Mouse (Mus musculus) kidney, embryonic 14.5 days (tissue): ENCODE results near the gene Rangap1. TPM values are rescaled to one million over a fixed set of nuclear protein-coding genes. Genes with fewer than 3 reads are reported as not detected.
A peak's percentile ranks its signal among the peaks of the same experiment; 100 is the strongest.

Experiments used
- ATAC-seq: fragments of 200-750 bp; cut with Nextera tagmentation; 2 replicates; pipeline ENCODE4 v1.8.0; 2017; ENCODE audit warnings: moderate number of reproducible peaks, mild to moderate bottlenecking, moderate TSS enrichment, moderate library complexity; ENCODE audit not compliant: low FRiP score, low TSS enrichment
- H3K27ac ChIP-seq: fragments of 300-500 bp; sonication (generic); 2 replicates; pipeline ENCODE4 v1.5.1; 2014; ENCODE audit warnings: low read depth, mild to moderate bottlenecking, low read length, moderate library complexity, mixed read lengths
- H3K27me3 ChIP-seq: fragments of 300-500 bp; sonication (generic); 2 replicates; pipeline ENCODE4 v1.6.1; 2014; ENCODE audit warnings: mild to moderate bottlenecking, low read length; ENCODE audit not compliant: control insufficient read depth, insufficient read depth
- H3K36me3 ChIP-seq: fragments of 300-500 bp; sonication (generic); 2 replicates; pipeline ENCODE4 v1.6.1; 2014; ENCODE audit warnings: low read length, mixed read lengths; ENCODE audit not compliant: control insufficient read depth, insufficient read depth
- H3K4me1 ChIP-seq: fragments of 300-500 bp; sonication (generic); 2 replicates; pipeline ENCODE4 v1.6.1; 2014; ENCODE audit warnings: low read length, mixed read lengths; ENCODE audit not compliant: control insufficient read depth, insufficient read depth
- H3K4me2 ChIP-seq: fragments of 300-500 bp; sonication (generic); replicated peaks from 2 replicates; pipeline ENCODE4 v1.6.1; 2014; ENCODE audit warnings: low read depth, mild to moderate bottlenecking, low read length
- H3K4me3 ChIP-seq: fragments of 300-500 bp; sonication (generic); 2 replicates; pipeline ENCODE4 v1.5.1; 2014; ENCODE audit warnings: mild to moderate bottlenecking, low read length
- H3K9ac ChIP-seq: fragments of 300-500 bp; sonication (generic); 2 replicates; pipeline ENCODE4 v1.6.1; 2014; ENCODE audit warnings: low read depth, mild to moderate bottlenecking, low read length, moderate library complexity
- H3K9me3 ChIP-seq: fragments of 300-500 bp; sonication (generic); 2 replicates; pipeline ENCODE4 v1.6.1; 2016; ENCODE audit warnings: low read length; ENCODE audit not compliant: control insufficient read depth
- WGBS: fragments of 180-500 bp; shearing (Covaris S2); extraction: QIAGEN DNeasy Blood & Tissue Kit; methylation state at CpG from one replicate; pipeline ENCODE4 v1.1.7; 2014; 5-methylcytosine and 5-hydroxymethylcytosine counted together
- polyA plus RNA-seq: library from polyadenylated mRNA; unstranded; fragments of >200 nt; fragmentation: Nextera tagmentation; extraction: Ambion mirVana; gene quantifications from 2 replicates; pipeline ENCODE4 v1.2.1, GENCODE M21; 2014

The Rangap1 gene
- polyA plus RNA-seq, 1 experiment from 2014 or later: 100.0 TPM

GRCm38 (mm10) chr15:81694891-81695290 lies 50.4 kb downstream of the Rangap1 start:
- Histone ChIP-seq H3K27me3 (peaks cover 33% of the 10 kb centered on the region), H3K4me2 (peak overlapping the region; percentile 98), H3K36me3 (no peaks in the 10 kb centered on the region), H3K9me3 (no peaks in the 10 kb centered on the region), H3K27ac (no peak overlapping the region), H3K4me3 (peak overlapping the region; percentile 59), H3K4me1 (0 out of 2 replicates have a peak, but pooled peaks cover 5% of the 10 kb centered on the region), H3K9ac (peak overlapping the region; percentile 78)
- ATAC-seq: no peak
- 23% methylated on average over 19 of the region's 19 CpGs for WGBS

DNA sequence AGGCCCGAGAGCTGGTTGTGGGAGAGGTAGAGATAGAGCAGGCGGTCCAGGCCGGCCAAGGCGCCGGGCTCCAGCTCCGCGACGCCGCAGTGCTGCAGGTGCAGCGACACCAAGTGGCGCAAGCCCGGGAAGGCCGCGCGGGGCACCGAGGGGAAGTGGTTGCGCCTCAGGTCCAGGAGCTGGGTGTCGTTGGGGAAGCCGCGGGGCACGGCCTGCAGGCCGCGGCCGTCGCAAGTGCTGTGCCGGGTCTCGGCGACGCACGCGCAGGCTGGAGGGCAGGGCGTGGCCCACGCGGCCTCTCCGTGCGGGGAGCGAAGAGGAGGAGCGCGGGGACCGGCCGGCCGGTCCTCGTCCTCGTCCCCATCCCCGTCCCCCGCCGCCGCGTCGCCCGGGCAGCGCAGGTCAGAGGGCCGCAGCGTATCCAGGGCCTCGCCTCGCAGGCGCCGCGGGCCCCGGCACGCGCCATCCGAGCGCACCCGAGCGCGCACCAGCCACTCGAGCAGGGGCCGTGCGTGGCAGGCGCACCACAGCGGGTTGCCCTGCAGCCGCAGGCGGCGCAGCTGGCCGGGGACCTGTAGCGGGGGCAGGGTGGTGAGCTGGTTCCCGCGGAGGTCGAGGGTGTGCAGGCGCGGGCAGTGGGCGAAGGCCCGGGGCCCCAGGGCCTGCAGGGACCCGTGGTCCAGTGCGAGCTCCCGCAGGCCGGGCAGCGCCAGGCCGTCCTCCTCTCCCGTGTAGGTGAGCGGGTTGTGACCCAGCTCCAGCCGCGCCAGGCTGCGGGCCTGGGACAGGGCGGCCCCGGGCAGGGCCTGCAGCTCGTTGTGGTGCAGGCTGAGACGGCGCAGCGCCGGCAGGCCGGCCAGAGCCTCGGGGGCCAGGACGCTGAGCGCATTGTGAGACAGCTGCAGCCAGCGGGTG lies 51.1 kb downstream of the Rangap1 start:
- H3K4me3 ChIP-seq: peak overlapping the region; percentile 59
- peaks cover 33% of the 10 kb centered on the region for H3K27me3 ChIP-seq
- H3K36me3 ChIP-seq: no peaks in the 10 kb centered on the region; the same call in 1 of the 2 replicates
- H3K9ac ChIP-seq: peak overlapping the region; percentile 78
- peak overlapping the region; percentile 98 for H3K4me2 ChIP-seq
- peak; percentile 87 for ATAC-seq
- no peaks in the 10 kb centered on the region for H3K9me3 ChIP-seq
- H3K4me1 ChIP-seq: 0 out of 2 replicates have a peak, but pooled peaks cover 5% of the 10 kb centered on the region
- H3K27ac ChIP-seq: no peak overlapping the region
- under 1% methylated on average over 103 of the region's 107 CpGs for WGBS

GRCm38 (mm10) chr15:81693366-81693966 lies 51.9 kb downstream of the Rangap1 start:
- Histone ChIP-seq H3K4me1 (0 out of 2 replicates have a peak, but pooled peaks cover 5% of the 10 kb centered on the region), H3K4me2 (peak overlapping the region; percentile 98), H3K27ac (no peak overlapping the region), H3K36me3 (no peaks in the 10 kb centered on the region; the same call in 1 of the 2 replicates), H3K9ac (peak overlapping the region; percentile 78), H3K9me3 (no peaks in the 10 kb centered on the region), H3K27me3 (peaks cover 33% of the 10 kb centered on the region), H3K4me3 (peak overlapping the region; percentile 59)
- 3% methylated on average over 41 of the region's 41 CpGs for WGBS
- ATAC-seq: no peak

- no peaks in the 10 kb centered on the region for H3K27me3 ChIP-seq
- peaks cover 59% of the 10 kb centered on the region for H3K36me3 ChIP-seq
Observed at GRCm38 (mm10) chr15:81680301-81680805, 65.0 kb downstream of the Rangap1 start.

GRCm38 (mm10) chr15:81676637-81677036 lies 68.7 kb downstream of the Rangap1 start:
- Histone ChIP-seq H3K4me1 (no peaks in the 10 kb centered on the region), H3K36me3 (peaks cover 35% of the 10 kb centered on the region; the same call in 1 of the 2 replicates), H3K9ac (no peak overlapping the region), H3K9me3 (no peaks in the 10 kb centered on the region), H3K4me3 (no peak overlapping the region), H3K27me3 (no peaks in the 10 kb centered on the region), H3K27ac (no peak overlapping the region), H3K4me2 (no peak overlapping the region)
- 83% methylated on average over 3 of the region's 3 CpGs for WGBS
- no peak for ATAC-seq

More at GRCm38 (mm10) chr15:81680301-81680805, 65.0 kb downstream of the Rangap1 start:
- no peak overlapping the region for H3K9ac ChIP-seq
- 89% methylated on average over 4 of the region's 4 CpGs for WGBS
- H3K27ac ChIP-seq: no peak overlapping the region
- H3K4me2 ChIP-seq: no peak overlapping the region
- H3K4me3 ChIP-seq: no peak overlapping the region
- H3K4me1 ChIP-seq: no peaks in the 10 kb centered on the region
- no peak for ATAC-seq
- H3K9me3 ChIP-seq: no peaks in the 10 kb centered on the region

- peak; percentile 57 for ATAC-seq
- WGBS: 62% methylated on average over 4 of the region's 4 CpGs
- H3K27me3 ChIP-seq: no peaks in the 10 kb centered on the region
- no peak overlapping the region for H3K4me3 ChIP-seq
- H3K36me3 ChIP-seq: peaks cover 43% of the 10 kb centered on the region
- H3K27ac ChIP-seq: no peak overlapping the region
- no peak overlapping the region for H3K4me2 ChIP-seq
- no peaks in the 10 kb centered on the region for H3K4me1 ChIP-seq
- no peak overlapping the region for H3K9ac ChIP-seq
- no peaks in the 10 kb centered on the region for H3K9me3 ChIP-seq
Observed at GRCm38 (mm10) chr15:81670231-81670640, 75.1 kb downstream of the Rangap1 start.

GRCm38 (mm10) chr15:81666957-81667356 lies 78.4 kb downstream of the Rangap1 start:
- no peak for ATAC-seq
- Histone ChIP-seq H3K36me3 (peaks cover 34% of the 10 kb centered on the region), H3K9ac (no peak overlapping the region), H3K27me3 (no peaks in the 10 kb centered on the region), H3K27ac (no peak overlapping the region), H3K4me3 (no peak overlapping the region), H3K4me1 (no peaks in the 10 kb centered on the region), H3K9me3 (no peaks in the 10 kb centered on the region), H3K4me2 (no peak overlapping the region)
- 86% methylated on average over 10 of the region's 10 CpGs for WGBS

- under 1% methylated on average over 55 of the region's 55 CpGs for WGBS
- no peak within 1 kb of the TSS for H3K27ac ChIP-seq
- no peaks in the 10 kb centered on the region for H3K9me3 ChIP-seq
- H3K4me2 ChIP-seq: peak within 1 kb of the TSS; percentile 58
- ATAC-seq: peak; percentile 98
- H3K36me3 ChIP-seq: peaks cover 19% of the 10 kb centered on the region
- no peaks in the 10 kb centered on the region for H3K4me1 ChIP-seq
- H3K27me3 ChIP-seq: no peaks in the 10 kb centered on the region
- H3K4me3 ChIP-seq: peak within 1 kb of the TSS; percentile 73
- peak within 1 kb of the TSS; percentile 64 for H3K9ac ChIP-seq
Observed at GRCm38 (mm10) chr15:81663697-81664561, 81.4 kb downstream of the Rangap1 start, which contains the start of gene L3mbtl2. L3mbtl2 (plus strand) TSS chr15:81663889.
